Mouse (Mus musculus) hindbrain, embryonic 11.5 days (tissue): ENCODE data around the gene Micall1. TPM values are rescaled to one million over a fixed set of nuclear protein-coding genes. Genes with fewer than 3 reads are reported as not detected.
A peak's percentile ranks its signal among the peaks of the same experiment; 100 is the strongest.

Experiments
- ATAC-seq: fragments of 200-750 bp; cut with Nextera tagmentation; 2 replicates; pipeline ENCODE4 v1.8.0; 2017; ENCODE audit warnings: mild to moderate bottlenecking, moderate TSS enrichment, moderate library complexity; ENCODE audit not compliant: low FRiP score
- DNase-seq: peaks from one replicate; pipeline ENCODE4 v3.0.0-alpha.2; 2015; ENCODE audit warnings: low spot score
- H3K27ac ChIP-seq: fragments of 300-500 bp; sonication (generic); 2 replicates; pipeline ENCODE4 v1.5.1; 2014; ENCODE audit warnings: mild to moderate bottlenecking, low read depth, low read length
- H3K27me3 ChIP-seq: fragments of 300-500 bp; sonication (generic); 2 replicates; pipeline ENCODE4 v1.6.1; 2014; ENCODE audit warnings: mild to moderate bottlenecking, low read length, moderate library complexity, mixed read lengths; ENCODE audit not compliant: control insufficient read depth, insufficient read depth
- H3K36me3 ChIP-seq: fragments of 300-500 bp; sonication (generic); 2 replicates; pipeline ENCODE4 v1.6.1; 2014; ENCODE audit warnings: mild to moderate bottlenecking, low read length, moderate library complexity, mixed read lengths; ENCODE audit not compliant: control insufficient read depth, insufficient read depth
- H3K4me1 ChIP-seq: fragments of 300-500 bp; sonication (generic); replicated peaks from 2 replicates; pipeline ENCODE4 v1.6.1; 2014; ENCODE audit warnings: low read length, mixed read lengths; ENCODE audit not compliant: control insufficient read depth, insufficient read depth
- H3K4me2 ChIP-seq: fragments of 300-500 bp; sonication (generic); replicated peaks from 2 replicates; pipeline ENCODE4 v1.6.1; 2014; ENCODE audit warnings: mild to moderate bottlenecking, low read depth, low read length
- H3K4me3 ChIP-seq: fragments of 300-500 bp; sonication (generic); 2 replicates; pipeline ENCODE4 v1.5.1; 2014; ENCODE audit warnings: low read depth, low read length
- H3K9ac ChIP-seq: fragments of 300-500 bp; sonication (generic); 2 replicates; pipeline ENCODE4 v1.6.1; 2014; ENCODE audit warnings: low read depth, low read length
- H3K9me3 ChIP-seq: fragments of 300-500 bp; sonication (generic); 2 replicates; pipeline ENCODE4 v1.6.1; 2016; ENCODE audit warnings: low read length; ENCODE audit not compliant: control insufficient read depth
- WGBS: fragments of 180-500 bp; shearing (Covaris S2); extraction: QIAGEN DNeasy Blood & Tissue Kit; methylation state at CpG from one replicate; pipeline ENCODE4 v1.1.7; 2014; 5-methylcytosine and 5-hydroxymethylcytosine counted together
- polyA plus RNA-seq: library from polyadenylated mRNA; unstranded; fragments of >200 nt; fragmentation: Nextera tagmentation; extraction: Ambion mirVana; gene quantifications from 2 replicates; pipeline ENCODE4 v1.2.1, GENCODE M21; 2014

Micall1 gene
- polyA plus RNA-seq, 1 experiment from 2014 or later = 7.2 TPM

- Histone ChIP-seq H3K27me3 (no peaks in the 10 kb centered on the region), H3K9ac (peak overlapping the region; percentile 67), H3K36me3 (0 out of 2 replicates have a peak, but pooled peaks cover 3% of the 10 kb centered on the region), H3K4me2 (peak overlapping the region; percentile 67), H3K4me1 (0 out of 2 replicates have a peak, but pooled peaks cover 2% of the 10 kb centered on the region), H3K9me3 (no peaks in the 10 kb centered on the region), H3K27ac (no peak overlapping the region), H3K4me3 (peak overlapping the region; percentile 77)
- ATAC-seq = 0 out of 2 replicates have a peak, but pooled peaks have one; percentile 10
- no peak for DNase-seq
- 1% methylated on average over 7 of the region's 7 CpGs for WGBS
Observed at GRCm38 (mm10) chr15:79141566-79141917, 32.8 kb downstream of the Micall1 start.

GRCm38 (mm10) chr15:79143316-79143715 is 34.6 kb downstream of the Micall1 start:
- H3K9me3 ChIP-seq = no peaks in the 10 kb centered on the region
- ATAC-seq (no peak), DNase-seq (no peak)
- H3K36me3 ChIP-seq = peaks cover 9% of the 10 kb centered on the region; the same call in 1 of the 2 replicates
- 88% methylated on average over 12 of the region's 12 CpGs for WGBS
- 0 out of 2 replicates have a peak, but pooled peaks cover 2% of the 10 kb centered on the region for H3K4me1 ChIP-seq
- no peak overlapping the region for H3K4me3 ChIP-seq
- no peak overlapping the region for H3K4me2 ChIP-seq
- no peaks in the 10 kb centered on the region for H3K27me3 ChIP-seq
- H3K9ac ChIP-seq = no peak overlapping the region
- H3K27ac ChIP-seq = no peak overlapping the region

- DNase-seq (no peak), ATAC-seq (no peak)
- Histone ChIP-seq H3K27ac (no peak overlapping the region), H3K4me3 (no peak overlapping the region), H3K4me2 (no peak overlapping the region), H3K4me1 (0 out of 2 replicates have a peak, but pooled peaks cover 2% of the 10 kb centered on the region), H3K9ac (no peak overlapping the region), H3K36me3 (peaks cover 9% of the 10 kb centered on the region; the same call in 1 of the 2 replicates), H3K27me3 (no peaks in the 10 kb centered on the region), H3K9me3 (no peaks in the 10 kb centered on the region)
- WGBS = 95% methylated on average over 8 of the region's 8 CpGs
Observed at GRCm38 (mm10) chr15:79144021-79144420, 35.3 kb downstream of the Micall1 start.

GRCm38 (mm10) chr15:79145522-79145921 is 36.8 kb downstream of the Micall1 start:
- ATAC-seq (no peak), DNase-seq (no peak)
- Histone ChIP-seq H3K27me3 (no peaks in the 10 kb centered on the region), H3K4me2 (no peak overlapping the region), H3K27ac (no peak overlapping the region), H3K9me3 (no peaks in the 10 kb centered on the region), H3K36me3 (peaks cover 9% of the 10 kb centered on the region; the same call in 1 of the 2 replicates), H3K4me1 (0 out of 2 replicates have a peak, but pooled peaks cover 2% of the 10 kb centered on the region), H3K9ac (no peak overlapping the region), H3K4me3 (no peak overlapping the region)
- 92% methylated on average over 6 of the region's 7 CpGs for WGBS

- H3K4me2 ChIP-seq = no peak overlapping the region
- 54% methylated on average over 7 of the region's 7 CpGs for WGBS
- H3K27ac ChIP-seq = no peak overlapping the region
- H3K36me3 ChIP-seq = peaks cover 9% of the 10 kb centered on the region; the same call in 1 of the 2 replicates
- ATAC-seq = peak; percentile 58
- peaks cover 7% of the 10 kb centered on the region; the same call in 1 of the 2 replicates for H3K4me1 ChIP-seq
- no peaks in the 10 kb centered on the region for H3K27me3 ChIP-seq
- H3K9me3 ChIP-seq = no peaks in the 10 kb centered on the region
- no peak overlapping the region for H3K4me3 ChIP-seq
- H3K9ac ChIP-seq = no peak overlapping the region
- peak; percentile 93 for DNase-seq
Observed at GRCm38 (mm10) chr15:79148533-79148932, 39.8 kb downstream of the Micall1 start.

GRCm38 (mm10) chr15:79151881-79152280 is 43.2 kb downstream of the Micall1 start:
- Histone ChIP-seq H3K4me1 (peaks cover 16% of the 10 kb centered on the region), H3K4me2 (no peak overlapping the region), H3K9ac (peak overlapping the region; percentile 8; the same call in 1 of the 2 replicates), H3K36me3 (peaks cover 4% of the 10 kb centered on the region; the same call in 1 of the 2 replicates), H3K27me3 (no peaks in the 10 kb centered on the region), H3K4me3 (no peak overlapping the region), H3K27ac (peak overlapping the region; percentile 80), H3K9me3 (no peaks in the 10 kb centered on the region)
- WGBS = 67% methylated on average over 8 of the region's 8 CpGs
- ATAC-seq (peak; percentile 54), DNase-seq (peak; percentile 57)

GRCm38 (mm10) chr15:79152709-79153108 is 44.0 kb downstream of the Micall1 start:
- peak overlapping the region; percentile 80 for H3K27ac ChIP-seq
- no peak overlapping the region for H3K4me2 ChIP-seq
- no peaks in the 10 kb centered on the region for H3K36me3 ChIP-seq
- no peaks in the 10 kb centered on the region for H3K27me3 ChIP-seq
- H3K9ac ChIP-seq = no peak overlapping the region
- H3K4me1 ChIP-seq = peaks cover 16% of the 10 kb centered on the region
- 44% methylated on average over 6 of the region's 6 CpGs for WGBS
- no peak for ATAC-seq
- no peak for DNase-seq
- no peaks in the 10 kb centered on the region for H3K9me3 ChIP-seq
- H3K4me3 ChIP-seq = no peak overlapping the region

GRCm38 (mm10) chr15:79155572-79155971 is 46.9 kb downstream of the Micall1 start:
- peak overlapping the region; percentile 37; the same call in 1 of the 2 replicates for H3K9ac ChIP-seq
- WGBS = 24% methylated on average over 3 of the region's 3 CpGs
- H3K9me3 ChIP-seq = no peaks in the 10 kb centered on the region
- H3K27ac ChIP-seq = no peak overlapping the region
- no peaks in the 10 kb centered on the region for H3K36me3 ChIP-seq
- no peak overlapping the region for H3K4me2 ChIP-seq
- H3K4me1 ChIP-seq = peaks cover 16% of the 10 kb centered on the region
- DNase-seq (no peak), ATAC-seq (no peak)
- no peak overlapping the region for H3K4me3 ChIP-seq
- H3K27me3 ChIP-seq = no peaks in the 10 kb centered on the region

GRCm38 (mm10) chr15:79162301-79162700 is 53.6 kb downstream of the Micall1 start:
- Histone ChIP-seq H3K9me3 (no peaks in the 10 kb centered on the region), H3K36me3 (no peaks in the 10 kb centered on the region), H3K27me3 (peaks cover 42% of the 10 kb centered on the region), H3K27ac (no peak overlapping the region), H3K4me3 (peak overlapping the region; percentile 23; the same call in 1 of the 2 replicates), H3K4me2 (no peak overlapping the region), H3K9ac (no peak overlapping the region), H3K4me1 (peaks cover 6% of the 10 kb centered on the region)
- no peak for DNase-seq
- ATAC-seq = no peak
- 69% methylated on average over 7 of the region's 7 CpGs for WGBS
